Mouse (Mus musculus): Measurements from ENCODE around the gene Cryzl2. TPM values are rescaled to one million over a fixed set of nuclear protein-coding genes. Genes with fewer than 3 reads are reported as not detected.

The Cryzl2 gene
- polyA plus RNA-seq, 1 experiment from 2014 or later = 9.7 TPM

GRCm38 (mm10) chr1:157444632-157445300 is 13.6 kb upstream of the Cryzl2 start:
- H3K27ac ChIP-seq (replicated peaks; ENCODE audit: low read depth, low read length) = no peak overlapping the region
- H3K4me1 ChIP-seq (ENCODE audit: control insufficient read depth, insufficient read depth, low read length) = no peaks in the 10 kb centered on the region; the same call in 1 of the 2 replicates
- no peak overlapping the region for H3K9ac ChIP-seq (replicated peaks; ENCODE audit: low read length)
- 51% methylated on average over 13 of the region's 13 CpGs for WGBS
- no peak overlapping the region for H3K4me3 ChIP-seq (ENCODE audit: low read depth, low read length)
- ATAC-seq (replicated peaks; ENCODE audit: insufficient number of reproducible peaks, low FRiP score, low TSS enrichment, low read depth) (no peak), DNase-seq (ENCODE audit: low spot score) (no peak)
- peaks cover 2% of the 10 kb centered on the region; the same call in 1 of the 2 replicates for H3K27me3 ChIP-seq (ENCODE audit: control insufficient read depth, insufficient read depth, low read length)
- H3K4me2 ChIP-seq (ENCODE audit: low read depth, low read length) = no peak overlapping the region
- no peaks in the 10 kb centered on the region for H3K9me3 ChIP-seq (replicated peaks; ENCODE audit: control insufficient read depth, low read length)
- no peaks in the 10 kb centered on the region for H3K36me3 ChIP-seq (replicated peaks; ENCODE audit: control insufficient read depth, insufficient read depth, low read depth, low read length)

- no peak overlapping the region for H3K9ac ChIP-seq (replicated peaks; ENCODE audit: low read length)
- no peak overlapping the region for H3K4me2 ChIP-seq (ENCODE audit: low read depth, low read length)
- H3K27me3 ChIP-seq (ENCODE audit: control insufficient read depth, insufficient read depth, low read length) = peaks cover 2% of the 10 kb centered on the region; the same call in 1 of the 2 replicates
- no peak overlapping the region for H3K4me3 ChIP-seq (ENCODE audit: low read depth, low read length)
- WGBS = 88% methylated on average over 6 of the region's 6 CpGs
- no peak overlapping the region for H3K27ac ChIP-seq (replicated peaks; ENCODE audit: low read depth, low read length)
- no peaks in the 10 kb centered on the region for H3K4me1 ChIP-seq (ENCODE audit: control insufficient read depth, insufficient read depth, low read length)
- no peaks in the 10 kb centered on the region for H3K9me3 ChIP-seq (replicated peaks; ENCODE audit: control insufficient read depth, low read length)
- no peak for ATAC-seq (replicated peaks; ENCODE audit: insufficient number of reproducible peaks, low FRiP score, low TSS enrichment, low read depth)
- H3K36me3 ChIP-seq (replicated peaks; ENCODE audit: control insufficient read depth, insufficient read depth, low read depth, low read length) = no peaks in the 10 kb centered on the region
- no peak for DNase-seq (ENCODE audit: low spot score)
Measured at GRCm38 (mm10) chr1:157445398-157445910, 12.9 kb upstream of the Cryzl2 start.

- DNase-seq (ENCODE audit: low spot score) (no peak), ATAC-seq (replicated peaks; ENCODE audit: insufficient number of reproducible peaks, low FRiP score, low TSS enrichment, low read depth) (no peak)
- WGBS = 73% methylated on average over 7 of the region's 7 CpGs
- H3K4me1 ChIP-seq (ENCODE audit: control insufficient read depth, insufficient read depth, low read length) = no peaks in the 10 kb centered on the region
- H3K4me2 ChIP-seq (ENCODE audit: low read depth, low read length) = no peak overlapping the region
- H3K4me3 ChIP-seq (ENCODE audit: low read depth, low read length) = no peak overlapping the region
- no peak overlapping the region for H3K9ac ChIP-seq (replicated peaks; ENCODE audit: low read length)
- H3K36me3 ChIP-seq (replicated peaks; ENCODE audit: control insufficient read depth, insufficient read depth, low read depth, low read length) = no peaks in the 10 kb centered on the region
- no peak overlapping the region for H3K27ac ChIP-seq (replicated peaks; ENCODE audit: low read depth, low read length)
- peaks cover 2% of the 10 kb centered on the region; the same call in 1 of the 2 replicates for H3K27me3 ChIP-seq (ENCODE audit: control insufficient read depth, insufficient read depth, low read length)
- no peaks in the 10 kb centered on the region for H3K9me3 ChIP-seq (replicated peaks; ENCODE audit: control insufficient read depth, low read length)
Measured at GRCm38 (mm10) chr1:157446325-157446724, 12.1 kb upstream of the Cryzl2 start.

- ATAC-seq (replicated peaks; ENCODE audit: insufficient number of reproducible peaks, low FRiP score, low TSS enrichment, low read depth) (no peak), DNase-seq (ENCODE audit: low spot score) (no peak)
- Histone ChIP-seq H3K4me3 (ENCODE audit: low read depth, low read length) (no peak overlapping the region), H3K27me3 (ENCODE audit: control insufficient read depth, insufficient read depth, low read length) (peaks cover 2% of the 10 kb centered on the region; the same call in 1 of the 2 replicates), H3K36me3 (replicated peaks; ENCODE audit: control insufficient read depth, insufficient read depth, low read depth, low read length) (no peaks in the 10 kb centered on the region), H3K9ac (replicated peaks; ENCODE audit: low read length) (no peak overlapping the region), H3K4me2 (ENCODE audit: low read depth, low read length) (no peak overlapping the region), H3K9me3 (replicated peaks; ENCODE audit: control insufficient read depth, low read length) (no peaks in the 10 kb centered on the region), H3K27ac (replicated peaks; ENCODE audit: low read depth, low read length) (no peak overlapping the region), H3K4me1 (ENCODE audit: control insufficient read depth, insufficient read depth, low read length) (no peaks in the 10 kb centered on the region)
- 32% methylated on average over 4 of the region's 4 CpGs for WGBS
Measured at GRCm38 (mm10) chr1:157447142-157447541, 11.2 kb upstream of the Cryzl2 start.

- Histone ChIP-seq H3K27me3 (ENCODE audit: control insufficient read depth, insufficient read depth, low read length) (peaks cover 2% of the 10 kb centered on the region; the same call in 1 of the 2 replicates), H3K27ac (replicated peaks; ENCODE audit: low read depth, low read length) (no peak overlapping the region), H3K9ac (replicated peaks; ENCODE audit: low read length) (no peak overlapping the region), H3K36me3 (replicated peaks; ENCODE audit: control insufficient read depth, insufficient read depth, low read depth, low read length) (no peaks in the 10 kb centered on the region), H3K9me3 (replicated peaks; ENCODE audit: control insufficient read depth, low read length) (no peaks in the 10 kb centered on the region), H3K4me2 (ENCODE audit: low read depth, low read length) (no peak overlapping the region), H3K4me3 (ENCODE audit: low read depth, low read length) (no peak overlapping the region), H3K4me1 (ENCODE audit: control insufficient read depth, insufficient read depth, low read length) (no peaks in the 10 kb centered on the region)
- WGBS = 16% methylated on average over 7 of the region's 7 CpGs
- ATAC-seq (replicated peaks; ENCODE audit: insufficient number of reproducible peaks, low FRiP score, low TSS enrichment, low read depth) (no peak), DNase-seq (ENCODE audit: low spot score) (peak; percentile 45)
Measured at GRCm38 (mm10) chr1:157448164-157448804, 10.1 kb upstream of the Cryzl2 start.

- Histone ChIP-seq H3K27ac (replicated peaks; ENCODE audit: low read depth, low read length) (no peak overlapping the region), H3K36me3 (replicated peaks; ENCODE audit: control insufficient read depth, insufficient read depth, low read depth, low read length) (no peaks in the 10 kb centered on the region), H3K27me3 (ENCODE audit: control insufficient read depth, insufficient read depth, low read length) (peaks cover 2% of the 10 kb centered on the region; the same call in 1 of the 2 replicates), H3K4me3 (ENCODE audit: low read depth, low read length) (no peak overlapping the region), H3K4me1 (ENCODE audit: control insufficient read depth, insufficient read depth, low read length) (no peaks in the 10 kb centered on the region), H3K9me3 (replicated peaks; ENCODE audit: control insufficient read depth, low read length) (no peaks in the 10 kb centered on the region), H3K9ac (replicated peaks; ENCODE audit: low read length) (no peak overlapping the region), H3K4me2 (ENCODE audit: low read depth, low read length) (no peak overlapping the region)
- 55% methylated on average over 5 of the region's 5 CpGs for WGBS
- no peak for ATAC-seq (replicated peaks; ENCODE audit: insufficient number of reproducible peaks, low FRiP score, low TSS enrichment, low read depth)
- no peak for DNase-seq (ENCODE audit: low spot score)
Measured at GRCm38 (mm10) chr1:157448805-157449188, 9.6 kb upstream of the Cryzl2 start.

GRCm38 (mm10) chr1:157449532-157449931 is 8.8 kb upstream of the Cryzl2 start:
- H3K4me3 ChIP-seq (ENCODE audit: low read depth, low read length) = no peak overlapping the region
- H3K36me3 ChIP-seq (replicated peaks; ENCODE audit: control insufficient read depth, insufficient read depth, low read depth, low read length) = no peaks in the 10 kb centered on the region
- H3K9ac ChIP-seq (replicated peaks; ENCODE audit: low read length) = no peak overlapping the region
- H3K27me3 ChIP-seq (ENCODE audit: control insufficient read depth, insufficient read depth, low read length) = peaks cover 2% of the 10 kb centered on the region; the same call in 1 of the 2 replicates
- H3K27ac ChIP-seq (replicated peaks; ENCODE audit: low read depth, low read length) = no peak overlapping the region
- ATAC-seq (replicated peaks; ENCODE audit: insufficient number of reproducible peaks, low FRiP score, low TSS enrichment, low read depth) (peak; percentile 50; the same call in 1 of the 2 replicates), DNase-seq (ENCODE audit: low spot score) (no peak)
- H3K4me2 ChIP-seq (ENCODE audit: low read depth, low read length) = peak overlapping the region; percentile 14; the same call in 1 of the 2 replicates
- H3K4me1 ChIP-seq (ENCODE audit: control insufficient read depth, insufficient read depth, low read length) = no peaks in the 10 kb centered on the region
- 2% methylated on average over 10 of the region's 10 CpGs for WGBS
- H3K9me3 ChIP-seq (replicated peaks; ENCODE audit: control insufficient read depth, low read length) = no peaks in the 10 kb centered on the region

All from embryonic facial prominence, embryonic 11.5 days (tissue).